Mouse (Mus musculus) embryo, embryonic 11 days (tissue): ENCODE measurements around the gene Obscn.

Source experiments
- DNase-seq: peaks from one replicate; pipeline ENCODE4 v3.0.0-alpha.2; 2015

Obscn gene

GRCm38 (mm10) chr11:59135904-59136452 lies at the start of gene Obscn:
TSS of gene Obscn (minus strand) at chr11:59136402.
- DNase-seq, result peak; percentile 7

- DNase-seq, result no peak
Observed at GRCm38 (mm10) chr11:59185490-59185889, 49.3 kb upstream of the Obscn start.

DNA sequence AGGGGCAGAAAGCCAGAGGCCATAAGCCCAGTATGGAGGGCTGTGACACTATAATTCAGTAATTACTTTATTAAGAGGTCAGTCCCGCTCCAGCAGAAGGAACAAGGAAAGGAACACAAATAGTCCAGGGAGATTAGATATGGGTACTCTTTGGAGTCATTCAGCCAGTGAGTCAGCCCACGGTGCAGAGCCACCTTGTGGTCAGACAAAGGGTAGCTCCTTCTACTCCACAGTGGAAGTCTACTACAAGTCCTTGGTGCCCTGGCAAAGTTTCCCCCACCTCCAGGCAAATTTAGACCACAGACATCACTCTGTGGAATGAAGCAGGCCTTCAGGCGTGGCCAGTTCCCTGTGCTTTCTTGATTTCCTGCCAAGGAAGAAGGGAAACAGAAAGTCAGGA lies 47.6 kb upstream of the Obscn start:
- peak; percentile 54 for DNase-seq

DNA sequence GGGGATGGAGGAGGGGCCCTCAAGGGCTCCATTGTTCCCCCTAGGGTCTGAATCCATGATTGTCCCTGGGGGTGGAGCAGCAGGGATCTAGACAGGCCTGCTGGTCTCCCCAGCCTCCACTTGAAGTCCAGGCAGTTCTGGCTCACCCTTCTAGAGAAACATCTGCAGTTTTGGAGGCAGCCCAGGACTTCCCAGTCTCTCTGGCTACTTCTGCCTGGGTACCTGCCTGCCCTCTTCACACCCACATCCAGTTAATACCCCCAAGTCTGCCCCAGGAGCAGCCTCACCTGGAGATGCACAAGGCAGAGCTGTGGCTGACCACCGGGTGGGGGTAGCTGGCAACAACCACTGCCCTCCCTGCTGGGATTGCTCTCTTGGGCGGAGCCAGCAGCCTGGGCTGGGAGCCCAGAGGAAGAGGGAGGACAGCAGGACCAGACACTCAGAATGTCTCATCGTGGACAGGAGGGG lies 46.7 kb upstream of the Obscn start, which contains the start of gene Gjc2:
Gene Gjc2, minus strand, starts transcription at position 350 of the 468 bp plus-strand sequence.
- no peak for DNase-seq

DNA sequence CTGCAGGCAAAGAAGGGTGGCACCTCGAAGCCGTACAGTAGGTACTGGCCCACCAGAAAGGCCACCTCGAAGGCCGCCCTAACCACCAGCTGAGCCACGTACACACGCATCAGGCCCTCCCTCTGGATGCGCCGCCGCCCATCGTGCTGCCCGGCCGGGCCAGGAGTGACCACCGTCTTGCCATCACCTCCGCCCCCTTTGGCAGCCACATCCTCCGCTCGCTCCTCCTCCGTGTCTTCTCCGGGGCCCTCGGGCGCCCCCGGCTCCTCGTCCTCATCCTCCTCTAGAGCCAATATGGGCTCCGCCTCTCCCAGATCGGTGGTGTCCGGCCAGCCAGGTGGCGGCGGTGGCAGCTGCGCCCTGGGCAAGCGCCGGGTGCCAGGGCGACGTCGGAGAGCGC lies 40.7 kb upstream of the Obscn start:
- DNase-seq, result no peak

DNA sequence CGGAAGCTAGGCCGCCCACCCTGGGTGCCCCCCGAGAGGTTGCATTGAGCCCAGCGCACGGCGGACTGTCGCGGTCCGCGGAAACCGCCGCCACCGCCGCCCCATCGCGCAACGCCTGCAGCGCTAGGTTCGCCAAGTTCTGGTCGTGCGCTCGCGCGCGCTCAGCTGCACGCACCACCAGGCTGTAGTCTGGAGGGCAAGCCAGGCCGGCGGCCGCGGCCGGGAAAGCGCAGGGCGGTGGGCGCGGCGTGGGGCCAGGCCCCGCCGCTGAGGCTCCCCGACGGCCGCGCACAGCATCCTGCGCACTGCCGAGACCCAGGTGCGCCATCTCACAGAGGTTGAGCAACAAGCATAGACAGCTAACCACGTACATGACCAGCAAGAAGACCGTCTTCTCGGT lies 40.3 kb upstream of the Obscn start:
- DNase-seq, result no peak

DNA sequence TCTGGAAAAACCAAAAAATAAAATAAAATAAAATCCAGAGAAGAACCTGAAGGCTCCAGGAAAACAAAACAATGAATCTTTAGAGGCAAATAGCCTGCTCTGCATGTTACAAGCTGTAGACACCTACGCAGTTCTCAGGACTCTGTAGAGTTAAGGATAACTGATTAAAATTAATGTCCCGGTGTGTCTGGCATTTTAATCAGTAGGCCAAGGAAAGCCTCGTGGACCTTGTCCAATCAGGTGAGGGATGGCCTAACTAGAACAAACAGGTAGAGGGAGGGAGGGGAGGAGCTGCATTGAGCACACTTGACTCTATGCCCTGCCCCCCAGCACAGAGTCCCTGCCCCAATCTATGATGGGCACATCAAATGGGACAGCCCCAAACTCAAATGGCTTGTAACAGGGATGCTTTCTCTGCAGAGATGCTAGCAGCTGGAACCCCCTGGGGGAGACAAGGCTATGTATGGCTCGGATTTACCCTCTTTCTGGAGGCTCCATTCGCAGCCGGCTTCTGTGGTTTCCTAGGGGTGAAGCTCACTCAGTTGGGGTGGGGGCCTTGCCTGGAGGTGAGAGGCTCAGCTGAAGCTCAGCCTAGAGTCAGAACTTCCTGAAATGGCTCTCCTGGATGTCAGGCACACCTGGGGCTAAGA lies 38.1 kb upstream of the Obscn start:
- DNase-seq, result no peak

GRCm38 (mm10) chr11:59170549-59170948 lies 34.3 kb upstream of the Obscn start:
- no peak for DNase-seq

DNA sequence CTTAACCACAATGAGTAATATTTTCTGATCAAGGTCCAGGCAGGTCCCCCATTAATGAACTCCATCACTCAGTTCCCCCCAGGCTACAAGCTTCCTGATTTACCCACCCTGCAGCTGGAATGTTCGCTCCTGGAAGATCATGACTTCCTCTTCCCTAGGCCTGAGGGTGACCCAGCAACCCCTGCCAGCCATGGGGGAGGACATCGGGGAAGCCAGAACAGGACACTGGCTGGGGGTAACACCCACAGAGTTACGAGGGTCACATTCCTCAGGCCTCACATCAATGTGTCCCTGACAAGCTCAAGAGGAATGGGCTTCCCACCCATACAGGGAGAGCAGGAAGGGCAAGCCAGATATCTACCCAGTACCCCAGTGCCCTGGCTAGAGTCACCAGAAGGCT lies 33.6 kb upstream of the Obscn start:
- DNase-seq, result no peak

GRCm38 (mm10) chr11:59165616-59166241 lies 29.5 kb upstream of the Obscn start:
- no peak for DNase-seq

- DNase-seq, result no peak
Observed at GRCm38 (mm10) chr11:59164384-59164783, 28.2 kb upstream of the Obscn start.

- peak; percentile 99 for DNase-seq
Observed at GRCm38 (mm10) chr11:59163255-59164236, 27.3 kb upstream of the Obscn start, which contains the start of gene Iba57. TSS of gene Iba57 (minus strand) at chr11:59163739.

- no peak for DNase-seq
Observed at GRCm38 (mm10) chr11:59162443-59163254, 26.4 kb upstream of the Obscn start.

- DNase-seq, result no peak
Observed at GRCm38 (mm10) chr11:59161398-59161797, 25.2 kb upstream of the Obscn start.

DNA sequence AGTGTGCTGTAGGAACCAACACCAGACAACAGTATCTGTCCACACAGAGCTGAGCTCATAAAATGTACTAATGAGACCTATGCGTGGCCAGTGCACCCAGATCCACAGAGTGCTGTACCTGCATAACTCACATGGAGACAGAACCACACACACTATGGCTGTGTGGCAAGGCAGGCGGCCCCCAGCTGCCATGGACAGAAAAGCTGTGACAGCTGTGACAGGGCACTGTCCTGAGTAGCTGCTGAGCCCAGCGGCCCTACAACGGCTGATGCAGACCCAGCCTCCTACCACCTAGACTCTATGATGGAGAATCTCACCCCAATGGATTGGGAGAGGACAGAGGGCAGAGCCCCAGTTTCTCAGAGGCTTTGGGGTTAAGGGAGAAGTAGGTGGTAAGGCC lies 23.4 kb upstream of the Obscn start:
- no peak for DNase-seq

- DNase-seq, result no peak
Observed at GRCm38 (mm10) chr11:59159099-59159498, 22.9 kb upstream of the Obscn start.

- DNase-seq, result no peak
Observed at GRCm38 (mm10) chr11:59155900-59156299, 19.7 kb upstream of the Obscn start.

- no peak for DNase-seq
Observed at GRCm38 (mm10) chr11:59154220-59154619, 18.0 kb upstream of the Obscn start.

GRCm38 (mm10) chr11:59151729-59152128 lies 15.5 kb upstream of the Obscn start:
- DNase-seq, result peak; percentile 19

- DNase-seq, result no peak
Observed at GRCm38 (mm10) chr11:59149302-59149701, 13.1 kb upstream of the Obscn start.

GRCm38 (mm10) chr11:59142962-59143361 lies 6.8 kb upstream of the Obscn start:
- DNase-seq, result no peak

GRCm38 (mm10) chr11:59141772-59142370 lies 5.7 kb upstream of the Obscn start:
- peak; percentile 62 for DNase-seq
